Mouse (Mus musculus): ENCODE data around the gene Mgst2.

Gene Mgst2

DNA sequence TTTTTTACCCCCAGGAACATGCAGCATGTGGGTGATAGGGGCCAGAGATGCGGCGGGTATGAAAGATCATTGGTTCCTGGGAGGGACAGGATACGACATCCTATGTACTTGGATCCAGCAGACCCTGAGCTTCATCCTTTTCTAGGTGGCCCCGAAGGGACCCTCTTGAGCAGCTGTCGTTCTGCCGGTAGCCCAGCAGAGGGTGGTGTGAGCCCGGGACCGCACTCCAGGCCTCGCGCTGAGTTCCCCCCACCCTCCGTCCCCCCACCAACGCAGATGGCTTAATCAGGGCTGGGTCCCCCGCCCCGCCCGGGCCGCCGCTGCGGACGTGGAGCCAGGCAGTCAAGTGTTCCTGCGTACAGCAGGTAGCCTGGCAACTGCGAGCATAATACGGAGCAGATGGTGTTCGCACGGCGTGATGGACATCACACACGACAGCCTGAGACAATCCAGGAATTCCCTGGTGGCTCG, 41.2 kb downstream of the Mgst2 start:
- DNase-seq (ENCODE audit: low read depth, low spot score) = peak; percentile 81

DNA sequence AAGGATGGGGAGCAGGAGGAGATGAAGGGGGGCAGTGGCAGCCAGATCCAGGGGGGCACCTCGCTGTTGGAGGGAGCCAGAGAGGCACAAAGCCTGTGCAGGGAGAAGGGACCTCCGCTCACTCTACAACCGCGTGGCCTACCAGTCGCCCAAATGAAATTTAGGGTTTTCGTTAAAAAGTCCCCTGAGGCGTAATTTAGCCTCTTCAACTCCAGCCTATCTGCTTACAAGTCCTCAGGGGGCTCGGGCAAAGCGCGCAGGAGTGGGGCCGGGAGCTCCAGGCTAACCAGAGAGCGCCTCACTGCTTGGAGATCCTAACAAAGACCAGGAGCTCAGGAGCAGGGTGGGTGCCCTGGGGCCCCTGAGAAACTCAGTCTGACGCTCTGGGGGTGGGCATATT, 41.8 kb downstream of the Mgst2 start:
- DNase-seq (ENCODE audit: low read depth, low spot score) = peak; percentile 42

DNA sequence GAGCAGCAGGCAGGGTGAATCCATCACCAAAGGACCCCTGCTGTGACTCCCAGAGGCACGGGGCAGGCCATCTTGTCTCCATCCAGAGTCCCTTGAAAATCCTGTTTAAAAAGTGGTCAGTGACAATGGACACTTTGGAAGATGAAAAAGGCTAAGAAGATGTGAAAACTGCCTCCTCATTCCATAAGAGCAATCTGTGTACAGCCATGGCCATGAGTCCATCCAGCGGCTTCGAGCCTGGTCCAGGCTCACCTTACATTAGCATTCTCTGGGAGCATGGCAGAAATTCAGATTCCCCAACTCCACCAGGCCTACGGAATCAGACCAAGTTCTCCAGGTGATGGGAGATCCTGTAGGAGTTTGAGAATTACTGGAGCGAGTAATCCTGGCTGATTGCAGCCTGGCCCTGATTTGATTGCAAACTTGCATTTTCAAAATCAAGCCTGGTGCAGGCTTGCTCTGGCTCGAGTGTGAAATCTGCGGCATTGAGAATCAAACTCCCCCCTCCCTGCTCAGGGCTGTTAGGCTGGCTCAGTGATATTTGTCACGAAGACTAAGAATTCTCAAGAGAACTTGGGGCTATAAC, 42.6 kb downstream of the Mgst2 start:
- no peak for DNase-seq (ENCODE audit: low read depth, low spot score)

DNA sequence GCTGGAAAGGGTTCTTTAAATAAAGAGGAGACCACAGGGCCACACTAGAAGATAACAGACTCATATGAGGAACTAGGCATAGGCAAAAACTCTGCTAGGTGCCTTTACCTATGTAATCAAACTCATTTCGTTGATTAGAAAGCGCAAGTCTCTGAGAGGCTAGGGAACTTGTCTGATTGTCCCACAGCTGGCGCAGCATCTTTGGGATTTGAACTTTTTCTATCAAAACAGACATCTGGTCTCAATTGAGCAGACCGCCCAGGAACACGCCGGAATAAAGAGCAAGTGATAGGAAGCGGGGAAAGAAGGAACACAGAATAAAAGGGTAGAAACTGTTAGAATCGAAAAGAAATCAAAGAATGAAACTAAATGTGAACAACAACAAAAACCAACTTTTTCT, 43.3 kb downstream of the Mgst2 start:
- DNase-seq (ENCODE audit: low read depth, low spot score) = no peak

DNA sequence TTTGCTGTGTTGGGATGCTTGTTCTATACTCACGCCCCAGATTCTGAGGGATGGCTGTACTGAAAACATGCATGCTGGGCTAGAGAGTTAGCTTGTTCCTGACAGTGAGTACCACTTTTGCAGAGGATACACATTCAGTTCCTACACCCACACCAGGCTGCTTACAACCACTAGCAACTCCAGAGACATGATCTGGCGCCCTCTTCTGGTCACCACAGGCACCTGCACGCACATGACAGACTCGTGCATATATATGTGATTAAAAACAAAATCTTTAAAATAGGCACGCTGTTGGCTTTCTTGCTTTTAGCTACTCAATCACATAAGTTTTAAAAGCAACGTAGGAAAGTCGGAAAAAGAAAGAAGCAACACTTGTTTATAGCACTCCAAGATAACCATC, 45.1 kb downstream of the Mgst2 start:
- no peak for DNase-seq (ENCODE audit: low read depth, low spot score)

DNA sequence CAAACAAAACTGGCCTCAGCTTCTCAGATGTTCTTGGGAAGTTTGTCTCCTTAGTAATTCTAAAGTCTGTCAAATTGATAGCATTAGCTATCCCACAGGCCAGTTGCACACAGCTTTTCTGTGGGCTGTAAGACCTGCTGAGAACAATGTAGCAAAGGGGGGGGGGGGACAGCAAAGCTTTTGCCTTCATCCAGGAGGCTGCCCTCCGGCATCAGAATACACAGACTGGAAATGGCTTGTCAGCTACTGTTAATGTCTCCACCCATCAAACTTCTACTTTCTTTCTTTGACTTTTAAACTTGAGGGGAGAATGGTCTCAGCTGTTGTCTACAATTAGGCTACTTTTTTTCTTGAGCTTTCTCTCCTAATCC, 48.2 kb downstream of the Mgst2 start:
- DNase-seq (ENCODE audit: low read depth, low spot score) = no peak

DNA sequence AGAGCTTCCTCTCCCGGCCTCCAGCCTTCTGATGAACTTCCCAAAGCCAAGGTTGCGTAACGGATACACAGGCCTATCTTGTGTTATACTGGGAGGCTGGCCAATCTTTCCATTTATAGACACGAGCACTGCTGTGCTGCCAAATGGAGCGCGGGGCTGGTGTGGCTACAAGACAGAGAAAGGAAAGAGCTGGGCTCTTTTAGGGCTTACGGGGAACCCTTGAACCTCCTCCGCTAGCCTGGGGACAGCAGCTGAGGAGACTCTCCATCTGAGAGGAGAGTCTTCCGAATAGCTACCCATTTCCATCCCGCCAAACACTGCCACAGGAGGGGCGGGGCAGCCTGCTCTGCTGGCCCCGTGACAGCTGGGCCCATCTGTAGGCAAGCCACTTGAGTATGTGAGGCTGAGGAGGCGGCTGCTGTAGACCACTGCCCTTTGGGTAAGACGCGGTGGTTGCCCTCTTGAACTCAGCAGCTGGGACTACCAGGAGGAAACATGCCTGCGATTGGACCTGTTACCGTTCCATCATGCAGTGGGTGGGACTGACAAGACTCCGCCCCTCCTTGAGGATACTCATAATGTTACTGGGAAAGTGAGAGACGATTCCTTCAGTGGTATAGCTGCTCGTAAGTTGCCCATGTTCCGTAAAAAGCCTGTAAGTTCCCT, 48.7 kb downstream of the Mgst2 start:
- DNase-seq (ENCODE audit: low read depth, low spot score) = no peak

DNA sequence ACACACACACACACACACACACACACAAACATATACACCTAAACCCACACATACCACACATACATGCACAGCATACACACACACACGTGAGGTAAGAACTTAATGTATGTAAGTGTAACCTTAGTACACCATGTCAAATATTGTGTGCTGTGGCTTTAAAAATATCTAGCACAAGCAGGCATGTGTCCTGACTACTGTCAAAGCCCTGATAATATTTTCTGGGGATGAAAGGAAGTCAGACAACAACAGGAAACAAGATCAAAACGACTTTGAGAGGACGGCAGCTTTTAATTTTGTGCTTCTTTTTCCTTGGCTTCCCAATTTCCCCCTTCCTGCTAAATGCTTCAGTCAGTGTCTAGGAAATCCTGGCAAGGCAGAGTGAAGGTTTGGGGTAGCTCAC, 52.2 kb downstream of the Mgst2 start:
- DNase-seq (ENCODE audit: low read depth, low spot score) = no peak

DNA sequence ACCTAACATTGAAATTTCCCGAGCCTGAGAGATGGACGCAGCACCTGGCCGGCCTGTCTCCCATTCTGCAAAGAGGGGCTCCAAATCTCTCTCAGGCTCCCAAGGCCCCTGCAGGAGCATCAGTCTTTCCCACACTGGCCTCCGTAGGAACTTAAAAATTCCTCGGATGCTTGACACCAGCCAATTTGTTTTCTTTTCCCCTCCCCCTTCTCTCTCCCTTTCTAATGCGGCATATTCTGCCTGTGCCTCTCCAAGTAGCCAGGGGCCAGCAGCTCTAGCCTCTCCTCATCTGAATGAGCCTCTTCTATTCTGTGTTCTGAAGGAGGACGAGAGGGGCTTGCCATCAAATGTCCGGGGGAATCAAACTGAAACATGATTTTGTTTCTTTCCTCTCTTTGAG, 53.1 kb downstream of the Mgst2 start:
- peak; percentile 44 for DNase-seq (ENCODE audit: low read depth, low spot score)

DNA sequence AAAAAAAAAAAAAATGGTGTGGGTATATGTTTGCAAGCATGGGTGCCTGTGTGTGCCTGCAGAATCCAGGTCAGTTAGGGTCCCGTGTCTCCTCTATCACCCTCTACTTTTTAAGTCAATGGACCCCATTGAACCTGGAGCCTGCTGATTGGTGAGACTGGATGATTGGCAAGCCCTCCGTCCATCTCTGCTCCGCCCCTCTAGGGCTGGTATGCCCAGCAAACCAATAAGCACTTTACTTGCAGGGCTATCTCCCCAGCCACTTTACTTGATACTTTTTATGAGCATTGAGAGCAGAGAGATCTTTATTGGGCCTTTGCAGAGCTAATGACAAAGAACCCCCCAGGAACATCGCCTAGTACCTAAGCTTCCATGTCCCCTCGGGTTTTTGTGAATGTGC, 54.3 kb downstream of the Mgst2 start:
- DNase-seq (ENCODE audit: low read depth, low spot score) = no peak

DNA sequence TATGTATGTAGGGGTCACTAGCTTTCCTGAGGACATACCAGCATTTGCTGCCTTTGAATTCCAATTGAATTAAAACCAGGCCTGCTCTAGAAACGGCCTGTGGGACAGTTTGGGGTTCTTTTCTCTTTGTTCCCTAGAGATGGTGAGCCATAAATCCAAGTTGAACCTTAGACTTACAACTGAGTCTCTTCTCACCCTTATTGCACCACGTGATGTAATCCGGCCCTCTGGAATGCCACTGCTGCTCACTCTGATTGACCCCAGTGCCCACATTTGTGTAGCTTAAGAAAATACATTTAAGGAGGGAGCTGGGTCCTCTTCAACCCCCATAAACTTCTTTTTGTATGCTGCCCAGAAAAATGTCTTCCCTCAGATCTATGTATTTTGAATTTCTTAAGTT, 57.3 kb downstream of the Mgst2 start:
- no peak for DNase-seq (ENCODE audit: low read depth, low spot score)

DNA sequence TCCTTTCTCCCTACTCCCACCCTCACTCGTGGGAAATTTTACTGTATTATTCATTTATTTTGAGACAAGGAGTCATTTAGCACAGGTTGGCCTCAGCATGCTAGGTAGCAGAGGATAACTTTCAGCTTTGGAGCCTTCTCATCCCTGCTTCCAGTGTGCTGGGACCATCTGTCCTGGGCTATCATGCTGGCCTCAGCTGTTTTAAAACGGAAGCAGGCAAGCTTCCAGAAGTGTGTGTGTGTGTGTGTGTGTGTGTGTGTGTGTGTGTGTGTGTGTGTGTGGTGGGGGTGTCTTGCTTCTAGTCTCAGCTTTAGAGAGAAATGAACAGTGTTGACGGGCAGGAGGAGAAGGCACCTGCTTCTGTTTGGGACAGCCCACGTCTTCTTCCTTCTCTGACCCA, 57.7 kb downstream of the Mgst2 start:
- DNase-seq (ENCODE audit: low read depth, low spot score) = no peak

DNA sequence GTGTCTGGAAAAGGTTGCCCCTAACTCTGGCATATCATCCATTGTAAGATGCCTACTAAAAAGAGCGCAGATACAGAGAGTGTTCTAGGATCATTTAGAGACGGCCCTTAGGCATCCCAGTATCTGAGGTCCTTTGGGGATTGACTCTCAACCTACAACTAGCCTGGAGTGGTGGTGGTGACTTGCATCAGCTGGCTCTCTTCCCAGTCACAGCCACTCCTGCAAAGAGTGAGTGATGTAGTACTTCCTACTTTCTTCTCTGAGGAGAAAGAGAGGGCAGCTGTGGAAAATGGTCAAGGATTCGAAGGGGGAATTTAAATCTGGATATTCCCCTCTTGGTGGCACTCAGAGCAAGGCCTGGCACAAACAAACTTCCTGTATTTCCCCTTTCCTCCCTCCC, 59.2 kb downstream of the Mgst2 start:
- DNase-seq (ENCODE audit: low read depth, low spot score) = no peak

DNA sequence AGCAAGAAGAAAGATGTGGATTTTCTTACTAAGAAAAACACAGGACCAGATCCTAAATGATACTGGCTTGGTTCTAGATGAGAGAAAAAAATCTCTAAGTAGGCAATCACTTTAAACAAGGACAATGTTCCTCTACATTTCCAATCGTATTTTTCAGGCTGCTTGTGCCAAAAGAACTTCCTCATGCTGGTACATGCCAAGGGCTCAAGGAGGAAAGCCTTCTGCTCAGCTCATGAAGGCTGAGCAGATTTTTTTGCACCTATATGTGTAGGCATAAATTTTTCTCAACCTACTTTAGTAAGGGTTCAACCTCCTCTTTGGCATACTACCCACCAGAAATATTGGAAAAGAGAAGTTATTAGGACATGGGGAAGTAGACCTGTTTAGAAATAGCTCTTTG, 59.8 kb downstream of the Mgst2 start:
- DNase-seq (ENCODE audit: low read depth, low spot score) = no peak

DNA sequence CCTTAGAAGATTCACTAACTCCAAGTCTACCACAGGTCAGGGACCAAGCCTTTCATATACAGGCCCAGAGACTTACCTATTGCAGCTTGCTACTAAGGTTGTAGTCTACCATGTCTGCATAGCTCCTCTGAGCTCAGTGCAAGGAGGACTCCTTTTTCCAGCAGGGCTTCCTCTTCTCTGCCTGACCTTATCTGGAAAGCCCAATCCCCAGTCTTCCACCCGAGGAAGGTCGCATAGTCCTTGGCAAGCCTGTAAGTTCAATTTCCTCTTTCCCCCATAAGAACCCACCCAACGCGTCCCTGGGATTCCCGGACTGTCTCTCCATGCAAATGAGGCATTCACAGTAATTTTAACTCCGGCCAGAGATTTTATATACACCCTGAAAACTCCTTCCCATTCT, 66.1 kb downstream of the Mgst2 start:
- no peak for DNase-seq (ENCODE audit: low read depth, low spot score)

DNA sequence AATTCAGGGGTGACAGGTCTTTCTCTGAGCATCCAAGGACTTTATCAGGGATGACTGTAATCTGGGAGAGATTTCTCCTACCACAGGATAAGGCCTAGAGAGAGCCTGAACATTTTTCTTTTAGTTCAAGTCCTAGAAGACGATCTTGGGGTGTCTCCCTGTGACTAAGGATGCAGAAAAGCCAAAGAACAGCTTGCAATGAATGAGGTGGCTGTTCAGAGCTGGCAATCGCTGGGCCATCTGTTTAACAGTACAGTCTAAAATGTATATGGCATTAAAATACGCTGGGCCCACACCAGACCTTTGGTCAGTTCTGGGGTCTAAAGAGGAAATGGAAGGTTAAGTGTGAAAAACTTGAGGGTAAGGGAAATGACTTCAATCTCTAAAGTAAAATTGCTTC, 67.3 kb downstream of the Mgst2 start:
- no peak for DNase-seq (ENCODE audit: low read depth, low spot score)

DNA sequence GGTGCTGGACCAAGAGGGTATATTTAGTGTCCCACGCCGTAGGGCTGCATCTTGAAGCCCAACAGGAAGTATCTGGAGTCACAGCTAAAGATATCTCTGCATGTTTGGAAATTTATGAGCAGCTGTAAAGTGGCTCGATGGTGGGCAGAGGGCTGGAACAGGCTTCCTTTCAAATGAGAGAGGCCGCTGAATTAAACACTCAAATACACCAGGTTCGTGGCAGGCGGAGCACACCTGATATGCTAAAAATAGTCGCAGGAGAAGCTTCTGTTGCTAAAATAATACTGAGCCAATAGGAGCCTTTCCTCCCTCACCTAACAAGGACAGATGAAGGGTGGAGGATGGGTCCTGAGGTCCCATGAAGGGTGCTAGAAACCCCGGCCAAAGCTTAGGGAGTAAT, 67.8 kb downstream of the Mgst2 start:
- no peak for DNase-seq (ENCODE audit: low read depth, low spot score)

DNA sequence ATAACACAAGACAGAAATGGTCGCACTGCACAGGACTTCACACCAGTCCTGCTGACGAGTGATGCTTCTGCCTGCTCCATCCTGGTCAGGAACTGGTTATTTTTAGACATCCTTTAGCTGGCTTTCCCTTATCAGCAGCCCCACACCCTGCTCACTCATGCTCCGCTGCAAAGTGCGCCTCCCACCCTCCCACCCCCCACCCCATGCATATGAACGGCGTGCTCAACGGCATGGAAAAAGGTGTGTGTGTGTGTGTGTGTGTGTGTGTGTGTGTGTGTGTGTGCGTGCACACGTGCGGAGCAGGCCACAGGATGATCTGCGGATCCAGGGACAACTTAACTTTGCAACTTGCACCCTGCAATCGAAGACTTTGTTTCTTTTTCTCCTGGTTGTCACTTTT, 68.3 kb downstream of the Mgst2 start:
- DNase-seq (ENCODE audit: low read depth, low spot score) = no peak

DNA sequence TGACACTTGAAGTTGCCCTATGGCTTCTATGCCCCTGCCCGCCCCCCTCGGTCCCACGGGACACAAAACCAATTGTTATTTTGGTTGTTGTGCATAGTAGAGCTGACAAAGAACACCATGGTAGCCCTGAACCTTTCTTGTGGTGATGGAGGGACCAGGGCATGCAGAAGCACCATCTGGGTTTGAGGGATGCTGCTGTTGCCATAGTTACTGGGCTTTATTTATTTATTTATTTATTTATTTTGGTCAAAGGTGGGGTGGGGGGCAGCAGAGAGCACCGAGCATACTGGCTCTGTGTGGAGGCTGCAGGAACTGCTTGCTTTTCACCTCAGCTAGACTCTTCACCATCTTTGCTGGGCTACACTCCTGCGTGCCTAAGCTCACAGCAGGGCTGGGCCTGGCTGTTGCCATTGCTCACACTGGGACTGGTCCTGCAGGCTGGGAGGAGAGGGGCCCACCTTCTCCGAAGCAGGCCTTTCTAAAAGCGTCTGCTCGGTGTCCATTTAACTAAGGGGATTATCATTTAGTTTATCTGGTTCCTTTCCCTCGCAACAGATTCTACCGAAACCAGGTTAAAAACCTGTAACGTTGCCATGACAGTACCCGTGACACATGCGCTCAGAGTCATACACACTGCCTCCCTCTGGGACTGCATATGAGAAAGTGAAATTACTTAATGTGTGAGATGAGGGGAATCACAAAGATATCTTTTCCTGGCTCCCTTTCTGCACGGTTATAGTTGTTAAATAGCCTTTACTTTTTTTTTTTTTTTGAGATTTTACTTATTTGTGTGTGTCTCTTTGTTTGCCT, 69.2 kb downstream of the Mgst2 start:
- no peak for DNase-seq (ENCODE audit: low read depth, low spot score)

DNA sequence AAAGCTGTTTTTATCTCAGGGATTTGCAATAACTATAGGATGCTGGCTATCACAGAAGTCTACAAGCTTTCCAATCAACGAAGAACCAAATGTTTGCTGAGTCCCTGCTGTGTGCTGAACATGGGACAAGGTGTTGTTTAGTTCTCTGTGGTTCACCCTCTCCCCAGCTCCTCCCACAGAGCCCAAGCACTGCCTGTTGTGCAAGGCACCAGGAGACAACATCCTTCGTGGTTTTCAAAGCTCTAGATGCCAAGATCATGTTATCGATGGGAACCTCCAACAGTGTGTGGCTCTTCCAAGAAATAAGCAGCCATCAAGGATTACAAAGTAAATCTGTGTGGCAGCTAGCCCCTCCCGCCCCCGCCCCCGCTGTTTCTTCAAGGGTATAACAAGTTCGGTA, 70.5 kb downstream of the Mgst2 start:
- no peak for DNase-seq (ENCODE audit: low read depth, low spot score)

DNA sequence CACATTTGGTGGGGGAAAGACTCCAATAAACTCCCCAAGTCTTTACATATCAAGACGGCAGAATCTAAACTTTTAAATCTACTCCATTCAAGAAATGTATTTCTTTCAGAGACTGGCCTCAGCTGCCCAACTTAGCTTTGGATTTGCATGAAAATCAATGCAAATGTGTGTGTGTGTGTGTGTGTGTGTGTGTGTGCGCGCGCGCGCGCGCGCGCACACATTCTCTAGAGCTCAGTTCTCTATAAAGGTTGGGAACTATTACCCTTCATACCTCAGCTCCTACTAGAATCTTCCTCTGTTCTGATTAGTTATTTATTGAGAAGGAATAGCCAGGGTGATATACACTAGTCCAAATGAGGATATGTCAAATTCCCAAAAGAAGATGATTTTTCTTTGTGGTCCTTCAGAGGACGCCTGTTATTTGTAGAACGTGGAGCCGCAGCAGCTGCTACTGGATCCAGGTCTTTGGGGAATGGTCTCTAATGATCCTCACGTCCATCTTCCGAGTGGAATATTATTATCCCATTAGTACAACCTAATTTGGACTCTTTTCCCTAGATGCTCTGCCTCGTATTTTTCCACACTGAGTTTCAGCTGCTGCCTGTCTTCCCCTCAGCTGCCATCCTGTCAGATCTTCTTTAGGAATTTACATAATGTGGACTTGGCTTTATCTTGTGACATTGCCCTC, 71.9 kb downstream of the Mgst2 start:
- DNase-seq (ENCODE audit: low read depth, low spot score) = no peak

Data from embryo, embryonic 11.5 days (tissue).